Mouse (Mus musculus): ENCODE measurements at regions not wholly inside any gene's neighbourhood (a gene's known extent, or its start where the extent isn't known, plus 50 kb on each side); places are given as distances from the start of the nearest gene placed in this dataset.

GRCm38 (mm10) chr2:146565693-146566092 is 53.5 kb upstream of the Ralgapa2 start:
- Histone ChIP-seq H3K4me2 (no peak overlapping the region), H3K9ac (no peak overlapping the region), H3K27ac (no peak overlapping the region), H3K4me3 (no peak overlapping the region), H3K27me3 (no peaks in the 10 kb centered on the region), H3K36me3 (no peaks in the 10 kb centered on the region), H3K9me3 (replicated peaks) (no peaks in the 10 kb centered on the region), H3K4me1 (replicated peaks) (peaks cover 8% of the 10 kb centered on the region)
- ATAC-seq (replicated peaks; ENCODE audit: insufficient number of reproducible peaks, insufficient read depth, low FRiP score, low read depth): no peak
- WGBS: 59% methylated on average over 6 of the region's 6 CpGs

- peaks cover 3% of the 10 kb centered on the region; the same call in 1 of the 2 replicates for H3K4me1 ChIP-seq (replicated peaks)
- H3K27me3 ChIP-seq: no peaks in the 10 kb centered on the region
- H3K4me2 ChIP-seq: no peak overlapping the region
- no peak overlapping the region for H3K9ac ChIP-seq
- no peaks in the 10 kb centered on the region for H3K9me3 ChIP-seq (replicated peaks)
- WGBS: 68% methylated on average over 11 of the region's 11 CpGs
- H3K27ac ChIP-seq: no peak overlapping the region
- no peak overlapping the region for H3K4me3 ChIP-seq
- H3K36me3 ChIP-seq: no peaks in the 10 kb centered on the region
- ATAC-seq (replicated peaks; ENCODE audit: insufficient number of reproducible peaks, insufficient read depth, low FRiP score, low read depth): no peak
These were observed 56.2 kb upstream of the Ralgapa2 start for GRCm38 (mm10) chr2:146568171-146568842.

GRCm38 (mm10) chr2:146571036-146571435 is 58.9 kb upstream of the Ralgapa2 start:
- H3K9ac ChIP-seq: no peak overlapping the region
- 88% methylated on average over 11 of the region's 11 CpGs for WGBS
- no peak for ATAC-seq (replicated peaks; ENCODE audit: insufficient number of reproducible peaks, insufficient read depth, low FRiP score, low read depth)
- no peaks in the 10 kb centered on the region for H3K9me3 ChIP-seq (replicated peaks)
- no peaks in the 10 kb centered on the region for H3K36me3 ChIP-seq
- H3K27me3 ChIP-seq: no peaks in the 10 kb centered on the region
- H3K4me3 ChIP-seq: no peak overlapping the region
- no peak overlapping the region for H3K4me2 ChIP-seq
- no peak overlapping the region for H3K27ac ChIP-seq
- peaks cover 12% of the 10 kb centered on the region for H3K4me1 ChIP-seq (replicated peaks)

GRCm38 (mm10) chr2:146571857-146572256 is 59.7 kb upstream of the Ralgapa2 start:
- no peak for ATAC-seq (replicated peaks; ENCODE audit: insufficient number of reproducible peaks, insufficient read depth, low FRiP score, low read depth)
- H3K4me2 ChIP-seq: no peak overlapping the region
- WGBS: 90% methylated on average over 9 of the region's 9 CpGs
- H3K9me3 ChIP-seq (replicated peaks): no peaks in the 10 kb centered on the region
- peaks cover 20% of the 10 kb centered on the region for H3K4me1 ChIP-seq (replicated peaks)
- H3K4me3 ChIP-seq: no peak overlapping the region
- no peaks in the 10 kb centered on the region for H3K36me3 ChIP-seq
- H3K27me3 ChIP-seq: no peaks in the 10 kb centered on the region
- H3K9ac ChIP-seq: no peak overlapping the region
- no peak overlapping the region for H3K27ac ChIP-seq

GRCm38 (mm10) chr2:146575610-146576297 is 63.6 kb upstream of the Ralgapa2 start:
- no peaks in the 10 kb centered on the region for H3K36me3 ChIP-seq
- H3K27ac ChIP-seq: peak overlapping the region; percentile 86
- no peaks in the 10 kb centered on the region for H3K9me3 ChIP-seq (replicated peaks)
- H3K4me3 ChIP-seq: no peak overlapping the region
- WGBS: 24% methylated on average over 3 of the region's 3 CpGs
- peak; percentile 73 for ATAC-seq (replicated peaks; ENCODE audit: insufficient number of reproducible peaks, insufficient read depth, low FRiP score, low read depth)
- H3K27me3 ChIP-seq: no peaks in the 10 kb centered on the region
- peak overlapping the region; percentile 7; the same call in 1 of the 2 replicates for H3K4me2 ChIP-seq
- no peak overlapping the region for H3K9ac ChIP-seq
- peaks cover 20% of the 10 kb centered on the region for H3K4me1 ChIP-seq (replicated peaks)

- Histone ChIP-seq H3K27me3 (no peaks in the 10 kb centered on the region), H3K4me3 (no peak overlapping the region), H3K36me3 (no peaks in the 10 kb centered on the region), H3K9me3 (replicated peaks) (no peaks in the 10 kb centered on the region), H3K4me1 (replicated peaks) (peaks cover 20% of the 10 kb centered on the region), H3K9ac (no peak overlapping the region), H3K4me2 (no peak overlapping the region; the same call in 1 of the 2 replicates), H3K27ac (peak overlapping the region; percentile 86)
- WGBS: 48% methylated on average over 4 of the region's 4 CpGs
- ATAC-seq (replicated peaks; ENCODE audit: insufficient number of reproducible peaks, insufficient read depth, low FRiP score, low read depth): no peak
These were observed 64.3 kb upstream of the Ralgapa2 start for GRCm38 (mm10) chr2:146576298-146576905.

- no peak for ATAC-seq (replicated peaks; ENCODE audit: insufficient number of reproducible peaks, insufficient read depth, low FRiP score, low read depth)
- Histone ChIP-seq H3K4me1 (replicated peaks) (peaks cover 20% of the 10 kb centered on the region), H3K4me2 (no peak overlapping the region), H3K27ac (no peak overlapping the region), H3K9me3 (replicated peaks) (no peaks in the 10 kb centered on the region), H3K27me3 (no peaks in the 10 kb centered on the region), H3K4me3 (no peak overlapping the region), H3K36me3 (no peaks in the 10 kb centered on the region), H3K9ac (no peak overlapping the region)
- 69% methylated on average over 3 of the region's 3 CpGs for WGBS
These were observed 65.0 kb upstream of the Ralgapa2 start for GRCm38 (mm10) chr2:146577096-146577495.

GRCm38 (mm10) chr2:146581220-146581619 is 69.1 kb upstream of the Ralgapa2 start:
- Histone ChIP-seq H3K4me1 (replicated peaks) (peaks cover 9% of the 10 kb centered on the region), H3K27ac (no peak overlapping the region), H3K36me3 (no peaks in the 10 kb centered on the region), H3K4me2 (no peak overlapping the region), H3K9ac (no peak overlapping the region), H3K27me3 (no peaks in the 10 kb centered on the region), H3K4me3 (no peak overlapping the region), H3K9me3 (replicated peaks) (no peaks in the 10 kb centered on the region)
- WGBS: 93% methylated on average over 3 of the region's 3 CpGs
- ATAC-seq (replicated peaks; ENCODE audit: insufficient number of reproducible peaks, insufficient read depth, low FRiP score, low read depth): no peak

- Histone ChIP-seq H3K4me3 (no peak overlapping the region), H3K4me1 (replicated peaks) (no peaks in the 10 kb centered on the region), H3K9me3 (replicated peaks) (no peaks in the 10 kb centered on the region), H3K27me3 (no peaks in the 10 kb centered on the region), H3K9ac (no peak overlapping the region), H3K27ac (no peak overlapping the region), H3K4me2 (no peak overlapping the region), H3K36me3 (no peaks in the 10 kb centered on the region)
- no peak for ATAC-seq (replicated peaks; ENCODE audit: insufficient number of reproducible peaks, insufficient read depth, low FRiP score, low read depth)
These were observed 71.8 kb upstream of the Ralgapa2 start for GRCm38 (mm10) chr2:146583807-146584388.

- Histone ChIP-seq H3K27ac (no peak overlapping the region), H3K4me2 (no peak overlapping the region), H3K36me3 (no peaks in the 10 kb centered on the region), H3K27me3 (no peaks in the 10 kb centered on the region), H3K4me1 (replicated peaks) (no peaks in the 10 kb centered on the region), H3K4me3 (no peak overlapping the region), H3K9me3 (replicated peaks) (no peaks in the 10 kb centered on the region), H3K9ac (no peak overlapping the region)
- WGBS: 96% methylated on average over 1 of the region's 1 CpGs
- no peak for ATAC-seq (replicated peaks; ENCODE audit: insufficient number of reproducible peaks, insufficient read depth, low FRiP score, low read depth)
These were observed 74.2 kb upstream of the Ralgapa2 start for GRCm38 (mm10) chr2:146586381-146586780.

- WGBS: 65% methylated on average over 3 of the region's 3 CpGs
- H3K4me2 ChIP-seq: no peak overlapping the region
- H3K9me3 ChIP-seq (replicated peaks): no peaks in the 10 kb centered on the region
- no peak overlapping the region for H3K4me3 ChIP-seq
- H3K9ac ChIP-seq: no peak overlapping the region
- ATAC-seq (replicated peaks; ENCODE audit: insufficient number of reproducible peaks, insufficient read depth, low FRiP score, low read depth): no peak
- no peaks in the 10 kb centered on the region for H3K4me1 ChIP-seq (replicated peaks)
- H3K27ac ChIP-seq: no peak overlapping the region
- H3K36me3 ChIP-seq: no peaks in the 10 kb centered on the region
- no peaks in the 10 kb centered on the region for H3K27me3 ChIP-seq
These were observed 74.8 kb upstream of the Ralgapa2 start for GRCm38 (mm10) chr2:146586981-146587380.
